Mouse (Mus musculus) heart, embryonic 11.5 days (tissue): ENCODE results near the gene Slc39a10. TPM values are rescaled to one million over a fixed set of nuclear protein-coding genes. Genes with fewer than 3 reads are reported as not detected.
"Not testable (repeated sequence)": the region's sequence is repeated elsewhere in the genome, so short reads cannot be mapped to it uniquely, and the experiment has no call there.

Source experiments
- ATAC-seq: fragments of 200-750 bp; cut with Nextera tagmentation; replicated peaks from 2 replicates; pipeline ENCODE4 v1.8.0; 2017; ENCODE audit warnings: moderate library complexity; ENCODE audit not compliant: insufficient number of reproducible peaks, low FRiP score, low TSS enrichment
- H3K27ac ChIP-seq: fragments of 300-500 bp; sonication (generic); 2 replicates; pipeline ENCODE4 v1.5.1; 2014; ENCODE audit warnings: mild to moderate bottlenecking, low read depth, low read length
- H3K27me3 ChIP-seq: fragments of 300-500 bp; sonication (generic); 2 replicates; pipeline ENCODE4 v1.6.1; 2014; ENCODE audit warnings: mild to moderate bottlenecking, low read length, mixed read lengths; ENCODE audit not compliant: control insufficient read depth, insufficient read depth
- H3K36me3 ChIP-seq: fragments of 300-500 bp; sonication (generic); 2 replicates; pipeline ENCODE4 v1.6.1; 2014; ENCODE audit warnings: mild to moderate bottlenecking, low read length, moderate library complexity, mixed read lengths; ENCODE audit not compliant: control insufficient read depth, insufficient read depth
- H3K4me1 ChIP-seq: fragments of 300-500 bp; sonication (generic); 2 replicates; pipeline ENCODE4 v1.6.1; 2014; ENCODE audit warnings: low read length; ENCODE audit not compliant: control insufficient read depth, insufficient read depth
- H3K4me2 ChIP-seq: fragments of 300-500 bp; sonication (generic); 2 replicates; pipeline ENCODE4 v1.6.1; 2014; ENCODE audit warnings: mild to moderate bottlenecking, moderate library complexity
- H3K4me3 ChIP-seq: fragments of 300-500 bp; sonication (generic); 2 replicates; pipeline ENCODE4 v1.5.1; 2014; ENCODE audit warnings: low read depth, low read length
- H3K9ac ChIP-seq: fragments of 300-500 bp; sonication (generic); 2 replicates; pipeline ENCODE4 v1.6.1; 2014; ENCODE audit warnings: mild to moderate bottlenecking, low read depth, low read length, moderate library complexity
- H3K9me3 ChIP-seq: fragments of 300-500 bp; sonication (generic); replicated peaks from 2 replicates; pipeline ENCODE4 v1.6.1; 2016; ENCODE audit warnings: low read length; ENCODE audit not compliant: control insufficient read depth
- WGBS: fragments of 180-500 bp; shearing (Covaris S2); extraction: QIAGEN DNeasy Blood & Tissue Kit; methylation state at CpG from one replicate; pipeline ENCODE4 v1.1.7; 2014; ENCODE audit not compliant: insufficient replicate concordance; 5-methylcytosine and 5-hydroxymethylcytosine counted together
- polyA plus RNA-seq: library from polyadenylated mRNA; unstranded; fragments of >200 nt; fragmentation: Nextera tagmentation; extraction: Ambion mirVana; gene quantifications from 2 replicates; pipeline ENCODE4 v1.2.1, GENCODE M21; 2014

The Slc39a10 gene
- polyA plus RNA-seq, 1 experiment from 2014 or later = 50.5 TPM

GRCm38 (mm10) chr1:46805074-46805473, 87.6 kb downstream of the Slc39a10 start:
- no peak for ATAC-seq
- Histone ChIP-seq H3K36me3 (no peaks in the 10 kb centered on the region), H3K9me3 (no peaks in the 10 kb centered on the region), H3K27me3 (no peaks in the 10 kb centered on the region), H3K4me2 (no peak overlapping the region), H3K9ac (no peak overlapping the region), H3K27ac (no peak overlapping the region), H3K4me1 (no peaks in the 10 kb centered on the region), H3K4me3 (no peak overlapping the region)
- WGBS = 57% methylated on average over 1 of the region's 1 CpGs

- 76% methylated on average over 4 of the region's 4 CpGs for WGBS
- H3K4me3 ChIP-seq, H3K4me1 ChIP-seq, H3K27ac ChIP-seq, H3K36me3 ChIP-seq, H3K9me3 ChIP-seq, H3K4me2 ChIP-seq, H3K27me3 ChIP-seq, ATAC-seq, H3K9ac ChIP-seq: not testable (repeated sequence)
Measured at GRCm38 (mm10) chr1:46782227-46782626, 110.4 kb downstream of the Slc39a10 start.

GRCm38 (mm10) chr1:46770077-46770695, 122.5 kb downstream of the Slc39a10 start:
- ATAC-seq, H3K9ac ChIP-seq: not testable (repeated sequence)
- 83% methylated on average over 7 of the region's 7 CpGs for WGBS

GRCm38 (mm10) chr1:46769318-46769717, 123.3 kb downstream of the Slc39a10 start:
- H3K4me1 ChIP-seq, H3K36me3 ChIP-seq, H3K9ac ChIP-seq, H3K27ac ChIP-seq, H3K4me2 ChIP-seq, ATAC-seq, H3K4me3 ChIP-seq, H3K27me3 ChIP-seq, H3K9me3 ChIP-seq: not testable (repeated sequence)

More at GRCm38 (mm10) chr1:46770077-46770695, 122.5 kb downstream of the Slc39a10 start:
- not testable (repeated sequence) for H3K4me2 ChIP-seq, H3K27ac ChIP-seq, H3K4me1 ChIP-seq, H3K36me3 ChIP-seq, H3K9me3 ChIP-seq, H3K4me3 ChIP-seq, H3K27me3 ChIP-seq

- ATAC-seq = peak; percentile 59
- H3K4me3 ChIP-seq, H3K9ac ChIP-seq, H3K9me3 ChIP-seq, H3K27ac ChIP-seq, H3K36me3 ChIP-seq, H3K4me1 ChIP-seq, H3K27me3 ChIP-seq, H3K4me2 ChIP-seq: not testable (repeated sequence)
- 42% methylated on average over 3 of the region's 3 CpGs for WGBS
Measured at GRCm38 (mm10) chr1:46764600-46764999, 128.1 kb downstream of the Slc39a10 start.
